Mouse (Mus musculus): Measurements from ENCODE around the gene Fam172a. TPM values are rescaled to one million over a fixed set of nuclear protein-coding genes. Genes with fewer than 3 reads are reported as not detected.

The Fam172a gene
- polyA plus RNA-seq, 1 experiment from 2014 or later = 49.0 TPM

DNA sequence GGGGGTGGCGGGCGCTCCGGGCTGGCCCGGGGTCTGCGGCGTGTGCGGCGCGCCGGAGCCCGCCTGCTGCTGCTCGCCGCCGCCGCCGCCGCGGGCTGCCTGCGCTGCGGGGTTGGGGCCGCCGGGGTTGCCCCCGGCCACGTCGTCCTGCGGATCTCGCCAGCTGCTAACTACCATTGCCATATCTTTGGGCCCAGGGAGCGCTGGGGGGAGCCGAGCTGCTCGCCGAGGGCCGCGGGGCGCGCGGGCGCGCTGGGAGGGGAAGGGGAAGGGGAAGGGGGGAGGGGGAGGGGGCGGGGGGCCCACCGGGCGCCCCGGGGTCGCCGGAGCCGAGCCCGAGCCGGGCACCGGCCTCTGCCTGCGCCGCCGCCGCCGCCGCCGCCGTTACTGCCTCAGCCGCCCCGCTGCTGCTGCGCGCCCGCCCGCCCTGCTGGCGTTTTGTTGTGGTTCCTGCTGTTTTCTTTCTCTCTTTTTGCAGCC lies 496.6 kb downstream of the Fam172a start:
- WGBS = under 1% methylated on average over 46 of the region's 63 CpGs
- no peaks in the 10 kb centered on the region; the same call in 1 of the 2 replicates for H3K36me3 ChIP-seq (ENCODE audit: control insufficient read depth, insufficient read depth, low read length)
- H3K9me3 ChIP-seq (ENCODE audit: control insufficient read depth, low read length) = no peaks in the 10 kb centered on the region
- peak overlapping the region; percentile 58 for H3K4me2 ChIP-seq (ENCODE audit: low read depth, low read length, severe bottlenecking)
- ATAC-seq (replicated peaks; ENCODE audit: low FRiP score) (peak; percentile 8), DNase-seq (ENCODE audit: low spot score) (peak; percentile 87)
- no peaks in the 10 kb centered on the region for H3K4me1 ChIP-seq (replicated peaks; ENCODE audit: control insufficient read depth, insufficient read depth, low read length)
- peak overlapping the region; percentile 100 for H3K27ac ChIP-seq (ENCODE audit: low read depth, low read length)
- H3K27me3 ChIP-seq (ENCODE audit: control insufficient read depth, insufficient read depth, low read length) = peaks cover 7% of the 10 kb centered on the region
- H3K4me3 ChIP-seq (ENCODE audit: low read depth, low read length) = peak overlapping the region; percentile 89
- H3K9ac ChIP-seq (ENCODE audit: low read length) = peak overlapping the region; percentile 100

DNA sequence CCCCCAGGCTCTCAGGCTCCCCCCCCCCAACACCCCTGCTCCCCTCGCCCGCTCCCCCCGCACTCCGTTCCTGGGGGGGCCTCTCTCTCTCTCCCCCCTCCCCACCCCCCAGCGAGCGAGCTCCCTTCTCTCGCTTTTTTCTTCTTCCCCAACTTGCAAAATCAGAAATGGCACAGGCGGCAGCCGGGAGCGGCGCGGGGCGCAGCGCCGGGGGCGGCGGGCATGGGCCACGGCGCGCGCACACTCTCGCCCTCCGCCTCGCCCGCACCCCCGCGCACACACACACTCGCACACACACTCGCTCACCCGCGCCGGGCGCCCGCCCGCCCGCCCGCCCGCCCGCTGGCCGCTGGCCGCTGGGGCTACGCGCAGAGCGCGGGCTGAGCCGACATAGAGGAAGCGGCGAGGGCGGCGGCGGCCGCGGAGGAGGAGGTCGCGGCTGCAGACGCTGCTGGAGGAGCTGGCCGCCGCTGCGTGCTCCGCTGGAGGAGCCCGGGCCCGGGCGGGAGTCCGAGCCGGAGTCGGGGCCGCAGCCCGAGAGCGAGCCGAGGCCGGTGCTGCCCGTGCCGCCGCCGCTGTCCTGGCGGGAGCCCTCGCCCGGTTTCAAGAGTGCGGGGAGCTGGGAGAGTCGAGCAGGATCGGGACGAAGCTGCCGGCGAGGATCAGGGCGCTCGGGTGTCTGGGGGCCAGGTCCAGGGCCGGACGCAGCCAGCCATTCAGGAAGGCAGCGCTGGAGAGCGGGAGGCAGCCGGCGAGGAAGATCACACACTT lies 497.2 kb downstream of the Fam172a start:
- Histone ChIP-seq H3K9ac (ENCODE audit: low read length) (peak overlapping the region; percentile 100), H3K27ac (ENCODE audit: low read depth, low read length) (peak overlapping the region; percentile 100), H3K27me3 (ENCODE audit: control insufficient read depth, insufficient read depth, low read length) (peaks cover 7% of the 10 kb centered on the region), H3K36me3 (ENCODE audit: control insufficient read depth, insufficient read depth, low read length) (no peaks in the 10 kb centered on the region; the same call in 1 of the 2 replicates), H3K4me1 (replicated peaks; ENCODE audit: control insufficient read depth, insufficient read depth, low read length) (peaks cover under 1% of the 10 kb centered on the region; the same call in 1 of the 2 replicates), H3K9me3 (ENCODE audit: control insufficient read depth, low read length) (no peaks in the 10 kb centered on the region), H3K4me3 (ENCODE audit: low read depth, low read length) (peak overlapping the region; percentile 89), H3K4me2 (ENCODE audit: low read depth, low read length, severe bottlenecking) (peak overlapping the region; percentile 58)
- under 1% methylated on average over 53 of the region's 92 CpGs for WGBS
- ATAC-seq (replicated peaks; ENCODE audit: low FRiP score) (peak; percentile 4; the same call in 1 of the 2 replicates), DNase-seq (ENCODE audit: low spot score) (peak; percentile 88)

- H3K4me1 ChIP-seq (replicated peaks; ENCODE audit: control insufficient read depth, insufficient read depth, low read length) = peaks cover 5% of the 10 kb centered on the region; the same call in 1 of the 2 replicates
- peak within 1 kb of the TSS; percentile 100 for H3K27ac ChIP-seq (ENCODE audit: low read depth, low read length)
- WGBS = under 1% methylated on average over 14 of the region's 14 CpGs
- DNase-seq (ENCODE audit: low spot score) (no peak), ATAC-seq (replicated peaks; ENCODE audit: low FRiP score) (no peak)
- H3K36me3 ChIP-seq (ENCODE audit: control insufficient read depth, insufficient read depth, low read length) = no peaks in the 10 kb centered on the region; the same call in 1 of the 2 replicates
- peak within 1 kb of the TSS; percentile 58 for H3K4me2 ChIP-seq (ENCODE audit: low read depth, low read length, severe bottlenecking)
- H3K27me3 ChIP-seq (ENCODE audit: control insufficient read depth, insufficient read depth, low read length) = peaks cover 11% of the 10 kb centered on the region
- no peaks in the 10 kb centered on the region for H3K9me3 ChIP-seq (ENCODE audit: control insufficient read depth, low read length)
- H3K9ac ChIP-seq (ENCODE audit: low read length) = peak within 1 kb of the TSS; percentile 100
- peak within 1 kb of the TSS; percentile 89 for H3K4me3 ChIP-seq (ENCODE audit: low read depth, low read length)
Observed at GRCm38 (mm10) chr13:78199642-78200160, 497.9 kb downstream of the Fam172a start, which contains the start of gene Nr2f1. TSS of gene Nr2f1 (minus strand) at chr13:78199757.

DNA sequence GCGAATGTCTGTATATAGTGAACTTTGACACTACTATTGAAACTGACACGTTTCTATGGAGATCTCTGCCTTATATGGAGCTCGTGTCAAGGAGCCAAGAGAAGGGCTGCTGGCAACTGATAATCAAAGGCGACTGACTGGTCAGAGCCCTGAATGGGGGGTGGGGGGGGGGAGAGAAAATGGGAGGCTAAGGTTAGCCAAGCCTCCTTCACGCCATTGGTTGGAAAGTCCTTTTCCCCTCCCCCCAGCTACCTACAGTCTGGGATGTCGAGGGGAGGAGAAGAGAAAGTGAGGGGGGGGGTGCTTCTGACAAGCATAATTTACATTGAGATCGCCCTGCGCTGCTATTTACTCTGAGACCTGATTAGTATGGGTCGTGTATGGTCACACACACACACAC lies 498.6 kb downstream of the Fam172a start:
- H3K27ac ChIP-seq (ENCODE audit: low read depth, low read length) = peak overlapping the region; percentile 100
- H3K36me3 ChIP-seq (ENCODE audit: control insufficient read depth, insufficient read depth, low read length) = no peaks in the 10 kb centered on the region; the same call in 1 of the 2 replicates
- H3K4me1 ChIP-seq (replicated peaks; ENCODE audit: control insufficient read depth, insufficient read depth, low read length) = peaks cover 5% of the 10 kb centered on the region; the same call in 1 of the 2 replicates
- peaks cover 7% of the 10 kb centered on the region for H3K27me3 ChIP-seq (ENCODE audit: control insufficient read depth, insufficient read depth, low read length)
- H3K9ac ChIP-seq (ENCODE audit: low read length) = 0 out of 2 replicates have a peak overlapping the region, but pooled peaks have one; percentile 12
- ATAC-seq (replicated peaks; ENCODE audit: low FRiP score) (peak; percentile 63), DNase-seq (ENCODE audit: low spot score) (peak; percentile 90)
- WGBS = 0% methylated on average over 8 of the region's 9 CpGs
- peak overlapping the region; percentile 48; the same call in 1 of the 2 replicates for H3K4me2 ChIP-seq (ENCODE audit: low read depth, low read length, severe bottlenecking)
- peak overlapping the region; percentile 89 for H3K4me3 ChIP-seq (ENCODE audit: low read depth, low read length)
- no peaks in the 10 kb centered on the region for H3K9me3 ChIP-seq (ENCODE audit: control insufficient read depth, low read length)

DNA sequence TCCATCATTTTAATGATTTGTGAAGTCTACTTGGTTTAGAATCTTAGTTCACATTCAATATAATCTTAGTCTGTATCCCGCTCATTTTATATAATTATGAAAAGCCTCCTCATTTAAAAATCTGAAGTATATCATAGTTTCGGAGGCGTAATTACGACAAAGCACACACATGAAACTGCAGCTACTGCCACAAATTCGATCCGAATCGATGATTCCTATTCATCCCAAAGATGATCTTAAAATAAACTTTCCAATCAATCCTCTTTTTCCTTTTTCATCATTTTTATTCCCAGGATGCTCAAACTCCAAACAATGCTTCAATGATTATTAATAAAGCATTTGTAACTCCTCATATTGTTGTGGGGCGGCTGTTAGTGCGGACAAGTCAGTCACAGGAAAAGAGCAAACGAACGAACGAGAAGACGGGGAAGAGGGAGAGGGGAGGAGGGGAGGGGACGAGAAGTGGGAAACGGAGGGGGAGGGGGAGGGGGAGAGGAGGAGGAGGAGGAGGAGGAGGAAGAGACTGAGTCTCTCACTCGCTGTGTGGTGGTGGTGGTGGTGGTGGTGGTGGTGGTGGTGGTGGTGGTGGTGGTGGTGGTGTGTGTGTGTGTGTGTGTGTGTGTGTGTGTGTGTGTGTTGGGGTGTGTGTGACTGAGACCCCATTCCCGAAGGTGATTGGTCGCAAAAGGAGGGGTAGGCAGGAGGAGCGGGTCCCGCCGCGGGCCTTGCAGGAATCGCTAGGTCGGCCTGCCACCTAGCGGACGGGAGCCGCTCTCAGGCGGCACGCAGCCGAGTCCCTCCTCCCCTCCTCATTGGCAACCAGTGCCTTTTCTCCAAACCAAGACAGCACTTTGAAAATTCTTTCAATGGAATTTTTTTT lies 499.4 kb downstream of the Fam172a start:
- ATAC-seq (replicated peaks; ENCODE audit: low FRiP score) (peak; percentile 62), DNase-seq (ENCODE audit: low spot score) (peak; percentile 97)
- H3K9ac ChIP-seq (ENCODE audit: low read length) = peak overlapping the region; percentile 95
- under 1% methylated on average over 28 of the region's 30 CpGs for WGBS
- H3K4me2 ChIP-seq (ENCODE audit: low read depth, low read length, severe bottlenecking) = peak overlapping the region; percentile 84
- peak overlapping the region; percentile 89 for H3K4me3 ChIP-seq (ENCODE audit: low read depth, low read length)
- H3K27ac ChIP-seq (ENCODE audit: low read depth, low read length) = peak overlapping the region; percentile 98
- peaks cover 8% of the 10 kb centered on the region; the same call in 1 of the 2 replicates for H3K27me3 ChIP-seq (ENCODE audit: control insufficient read depth, insufficient read depth, low read length)
- H3K9me3 ChIP-seq (ENCODE audit: control insufficient read depth, low read length) = no peaks in the 10 kb centered on the region
- peaks cover 5% of the 10 kb centered on the region; the same call in 1 of the 2 replicates for H3K4me1 ChIP-seq (replicated peaks; ENCODE audit: control insufficient read depth, insufficient read depth, low read length)
- no peaks in the 10 kb centered on the region for H3K36me3 ChIP-seq (ENCODE audit: control insufficient read depth, insufficient read depth, low read length)

- peak overlapping the region; percentile 98 for H3K27ac ChIP-seq (ENCODE audit: low read depth, low read length)
- DNase-seq (ENCODE audit: low spot score) (no peak), ATAC-seq (replicated peaks; ENCODE audit: low FRiP score) (peak; percentile 16; the same call in 1 of the 2 replicates)
- H3K36me3 ChIP-seq (ENCODE audit: control insufficient read depth, insufficient read depth, low read length) = no peaks in the 10 kb centered on the region
- peaks cover 6% of the 10 kb centered on the region; the same call in 1 of the 2 replicates for H3K4me1 ChIP-seq (replicated peaks; ENCODE audit: control insufficient read depth, insufficient read depth, low read length)
- under 1% methylated on average over 22 of the region's 22 CpGs for WGBS
- H3K4me3 ChIP-seq (ENCODE audit: low read depth, low read length) = peak overlapping the region; percentile 89
- H3K9me3 ChIP-seq (ENCODE audit: control insufficient read depth, low read length) = no peaks in the 10 kb centered on the region
- peak overlapping the region; percentile 95 for H3K9ac ChIP-seq (ENCODE audit: low read length)
- H3K27me3 ChIP-seq (ENCODE audit: control insufficient read depth, insufficient read depth, low read length) = peaks cover 8% of the 10 kb centered on the region; the same call in 1 of the 2 replicates
- H3K4me2 ChIP-seq (ENCODE audit: low read depth, low read length, severe bottlenecking) = peak overlapping the region; percentile 84
Observed at GRCm38 (mm10) chr13:78201871-78202565, 500.2 kb downstream of the Fam172a start.

- ATAC-seq (replicated peaks; ENCODE audit: low FRiP score) (no peak; the same call in 1 of the 2 replicates), DNase-seq (ENCODE audit: low spot score) (peak; percentile 84)
- H3K36me3 ChIP-seq (ENCODE audit: control insufficient read depth, insufficient read depth, low read length) = no peaks in the 10 kb centered on the region
- H3K9me3 ChIP-seq (ENCODE audit: control insufficient read depth, low read length) = no peaks in the 10 kb centered on the region
- under 1% methylated on average over 47 of the region's 47 CpGs for WGBS
- H3K4me2 ChIP-seq (ENCODE audit: low read depth, low read length, severe bottlenecking) = peak overlapping the region; percentile 84
- H3K4me1 ChIP-seq (replicated peaks; ENCODE audit: control insufficient read depth, insufficient read depth, low read length) = peaks cover 8% of the 10 kb centered on the region; the same call in 1 of the 2 replicates
- H3K9ac ChIP-seq (ENCODE audit: low read length) = peak overlapping the region; percentile 95
- peak overlapping the region; percentile 98 for H3K27ac ChIP-seq (ENCODE audit: low read depth, low read length)
- peak overlapping the region; percentile 89 for H3K4me3 ChIP-seq (ENCODE audit: low read depth, low read length)
- H3K27me3 ChIP-seq (ENCODE audit: control insufficient read depth, insufficient read depth, low read length) = peaks cover 7% of the 10 kb centered on the region; the same call in 1 of the 2 replicates
Observed at GRCm38 (mm10) chr13:78202574-78203347, 500.9 kb downstream of the Fam172a start.
